Mouse (Mus musculus): ENCODE measurements around the gene Otulin.

Otulin gene

DNA sequence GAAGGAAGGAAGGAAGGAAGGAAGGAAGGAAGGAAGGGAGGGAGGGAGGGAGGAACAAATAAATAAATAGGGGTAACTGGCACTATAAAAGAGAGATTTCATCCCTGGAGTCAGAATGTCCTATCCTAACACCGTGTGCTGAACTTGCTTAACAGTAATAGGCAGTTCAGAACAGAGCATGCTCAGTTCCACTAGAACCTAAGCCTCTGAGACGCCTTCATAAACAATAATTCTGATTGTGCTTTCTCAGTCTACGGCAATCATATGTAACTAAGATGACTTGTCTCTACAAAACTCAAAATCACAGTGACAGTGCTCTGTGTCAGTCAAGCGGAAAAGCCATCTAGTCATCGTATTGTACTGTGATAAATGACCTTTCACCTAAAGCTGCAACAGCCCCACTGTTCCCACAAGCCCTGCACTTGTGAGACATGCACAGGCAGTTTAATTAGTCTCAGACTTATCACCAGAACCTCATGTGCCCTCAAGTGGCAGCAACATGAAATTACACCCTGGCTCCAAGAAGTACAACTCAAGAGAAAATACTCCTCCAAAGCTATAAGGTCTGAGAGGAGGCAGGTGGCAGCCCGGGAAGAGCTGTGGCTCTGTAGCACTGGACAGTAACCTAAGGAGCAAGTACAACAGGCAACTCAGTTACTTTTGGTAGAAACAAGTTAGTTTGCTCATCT is 17.8 kb downstream of the Otulin start:
- DNase-seq: peak; percentile 77 to 84

DNA sequence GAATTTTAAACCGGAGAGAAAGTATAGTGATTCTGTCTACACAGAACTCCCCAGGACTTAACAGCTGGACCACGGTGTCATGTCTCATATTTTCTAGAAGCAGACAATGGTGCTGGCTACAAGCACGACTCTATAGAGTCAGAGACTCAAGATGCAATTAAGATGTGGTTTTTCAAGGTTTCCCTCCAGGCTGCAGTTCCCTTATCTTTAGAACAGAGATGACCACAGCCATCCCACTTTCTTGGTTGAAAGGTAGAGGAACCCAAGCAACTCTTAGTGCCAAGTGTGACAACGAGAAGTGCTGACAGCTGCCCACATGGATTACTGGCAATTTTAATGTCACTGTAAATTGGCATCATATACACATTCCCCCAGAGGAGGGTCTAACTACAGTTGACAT is 20.9 kb downstream of the Otulin start:
- no peak for DNase-seq

DNA sequence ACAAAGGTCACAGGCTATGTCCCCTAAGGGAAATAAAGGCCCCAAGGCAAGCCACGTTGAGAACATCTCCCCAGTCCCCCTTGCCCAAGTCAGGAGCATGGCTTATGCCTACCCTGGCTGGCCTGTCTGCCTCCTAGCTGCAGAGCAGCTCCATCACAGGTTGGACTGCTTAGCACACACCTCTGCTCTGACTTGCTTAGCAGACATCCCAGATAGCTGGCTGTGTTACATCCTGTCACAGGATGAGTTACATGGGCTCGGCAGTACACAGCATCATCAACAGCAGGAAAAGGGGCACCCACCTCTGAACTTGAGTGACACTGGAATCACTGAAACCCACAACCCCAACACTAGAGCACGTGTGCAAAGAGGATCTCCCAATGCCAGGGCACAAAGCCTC is 25.2 kb downstream of the Otulin start:
- no peak for DNase-seq

DNA sequence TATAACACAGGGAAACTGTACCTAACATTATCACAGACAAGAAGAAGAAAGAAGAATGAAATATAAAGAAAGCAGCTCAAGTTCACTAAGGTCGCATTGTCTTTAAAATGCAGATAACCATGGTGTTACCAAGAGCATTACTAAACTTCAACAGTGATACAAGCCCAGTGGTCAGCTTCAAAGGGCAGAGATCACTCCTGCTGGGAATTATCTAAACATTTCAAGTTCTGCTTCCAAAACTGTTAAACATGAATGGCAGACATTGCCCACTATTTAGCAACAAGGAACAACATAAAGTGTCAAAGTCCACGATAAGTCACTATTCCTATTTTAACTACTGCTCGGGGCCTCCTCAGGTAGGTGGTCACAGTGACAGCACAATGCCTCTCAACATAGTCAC is 25.9 kb downstream of the Otulin start:
- DNase-seq: no peak

DNA sequence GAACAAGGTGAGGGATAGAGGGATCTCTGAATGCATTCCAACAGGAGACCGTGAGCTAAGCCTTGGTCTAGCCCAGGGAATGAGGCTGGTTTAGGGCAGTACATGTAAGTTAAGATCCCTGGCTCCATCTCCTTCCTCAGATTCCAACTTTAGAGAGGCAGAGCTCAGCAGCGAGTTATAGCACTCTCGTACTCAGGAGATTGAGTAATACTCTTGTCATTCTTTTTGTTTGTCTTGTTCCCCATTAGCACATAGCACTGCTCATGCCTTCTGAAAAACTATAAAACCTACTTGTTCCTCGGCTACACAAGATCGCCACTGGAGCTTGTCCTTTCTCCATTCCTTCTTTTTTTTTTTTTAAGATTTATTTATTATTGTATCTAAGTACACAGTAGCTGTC is 30.0 kb downstream of the Otulin start:
- DNase-seq: no peak

DNA sequence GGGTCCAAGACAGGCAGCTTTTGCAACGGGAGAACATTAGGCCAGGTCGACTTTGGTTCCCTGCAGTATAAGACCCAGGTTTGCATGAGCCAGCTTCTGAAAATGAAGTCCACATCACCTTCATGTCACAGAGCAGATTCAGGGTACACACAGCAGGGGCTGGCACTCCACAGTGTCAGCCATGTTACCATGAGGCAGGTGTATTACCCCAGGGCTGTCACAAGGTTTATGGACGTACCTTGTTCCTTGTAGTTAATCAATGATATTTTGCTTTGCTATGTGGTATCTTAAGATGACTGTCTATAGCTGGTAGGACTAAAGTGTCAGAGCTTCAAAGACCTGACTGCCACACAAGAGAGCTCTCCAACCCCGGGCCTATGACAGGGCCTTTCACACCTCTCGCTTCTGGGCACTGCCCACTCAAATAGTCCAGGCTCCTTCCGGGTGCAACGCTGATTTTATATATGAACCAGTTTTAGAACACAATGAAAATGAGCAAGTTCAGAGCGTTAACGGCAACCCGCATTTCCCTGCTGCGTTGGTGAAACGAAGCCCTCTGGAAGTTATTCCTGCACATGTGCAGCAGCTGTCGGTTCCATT is 31.6 kb downstream of the Otulin start:
- DNase-seq: no peak

DNA sequence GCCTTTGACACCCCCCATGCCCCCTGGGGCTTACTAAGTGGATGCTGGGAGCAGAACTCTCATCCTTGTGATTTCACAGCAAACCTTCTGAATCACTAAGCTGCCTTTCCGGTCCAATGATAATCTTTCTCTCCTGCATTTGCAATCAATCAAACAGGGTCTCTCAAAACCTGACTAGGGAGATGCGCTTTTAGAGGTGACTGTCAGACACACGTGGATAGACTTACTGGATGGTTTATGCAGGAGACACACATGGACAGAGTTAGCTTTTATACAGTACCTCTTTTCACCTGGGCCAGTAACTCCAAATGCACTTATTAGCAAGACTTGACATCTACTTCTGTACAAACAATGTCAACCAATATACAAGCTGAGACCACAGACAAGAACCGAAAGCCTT is 33.0 kb downstream of the Otulin start:
- DNase-seq: no peak

DNA sequence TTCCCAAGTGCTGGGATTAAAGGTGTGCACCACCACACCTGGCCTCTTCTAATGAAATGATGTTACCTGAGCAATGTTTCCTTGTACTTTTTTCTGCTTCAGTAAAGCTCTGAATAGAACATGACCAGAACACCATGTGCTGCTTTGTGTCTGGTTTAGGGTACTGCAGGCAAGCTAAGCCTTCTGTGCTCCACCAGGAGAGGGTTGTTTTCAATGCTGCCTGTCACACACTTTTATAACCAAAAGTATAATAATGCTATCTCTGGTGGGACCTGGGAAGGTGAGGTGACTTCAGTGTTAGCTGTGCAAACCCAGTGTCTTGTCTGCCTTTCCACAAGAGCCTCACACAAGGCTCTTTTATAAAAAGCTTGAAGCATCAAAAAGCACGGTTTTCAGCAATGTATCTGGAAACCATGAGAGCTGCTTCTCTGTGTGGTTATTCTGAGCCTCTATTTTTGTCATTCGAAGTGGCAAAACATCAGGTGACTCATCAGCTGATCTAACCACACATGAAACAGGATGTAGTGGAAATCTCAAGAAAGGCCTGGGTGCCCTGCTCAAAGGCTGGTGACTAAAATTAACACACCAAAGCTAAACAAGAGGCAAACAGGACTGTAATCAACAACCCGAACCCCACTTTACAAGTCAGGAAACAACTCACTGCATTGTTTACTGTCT is 33.9 kb downstream of the Otulin start:
- no peak for DNase-seq

DNA sequence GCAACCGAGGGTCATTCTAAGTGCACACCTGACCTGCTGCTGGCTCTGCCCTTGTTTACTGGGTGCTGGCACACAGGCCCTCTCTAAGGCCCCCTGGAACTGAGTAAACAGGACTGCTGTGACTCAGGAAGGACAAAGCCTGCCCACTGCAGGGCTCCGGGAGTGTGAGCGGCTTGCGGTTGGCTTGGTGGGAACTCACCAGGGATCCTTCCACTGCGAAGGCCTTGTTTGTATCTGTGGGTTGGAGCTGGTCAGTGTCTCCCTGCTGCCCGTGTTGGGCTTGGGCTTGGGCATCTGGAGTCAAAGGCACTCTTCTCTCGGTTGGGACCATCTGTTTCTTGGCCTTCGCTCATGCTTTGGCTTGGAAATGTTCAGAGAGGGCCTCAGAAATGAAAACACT is 34.9 kb downstream of the Otulin start:
- DNase-seq: peak; percentile 54 to 56

DNA sequence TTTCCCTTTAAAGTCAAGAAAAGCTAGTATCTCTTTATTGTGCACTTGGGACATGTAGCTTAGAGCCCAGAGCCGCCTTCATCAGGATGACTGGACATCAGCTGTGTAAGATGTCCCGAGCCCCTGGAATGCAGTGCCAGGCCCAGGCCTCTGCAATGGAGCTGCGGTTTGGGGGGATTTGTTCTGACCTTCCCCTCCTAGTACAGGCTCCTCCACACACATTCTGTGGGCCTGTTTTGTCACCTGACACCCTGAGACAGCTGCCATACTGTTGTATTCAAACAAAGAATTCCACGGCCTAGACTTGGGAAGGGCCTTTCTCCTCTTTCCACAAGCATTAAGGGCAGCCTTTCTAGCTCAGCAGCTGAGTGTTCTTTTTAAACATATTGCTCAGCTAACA is 35.5 kb downstream of the Otulin start:
- DNase-seq: no peak

DNA sequence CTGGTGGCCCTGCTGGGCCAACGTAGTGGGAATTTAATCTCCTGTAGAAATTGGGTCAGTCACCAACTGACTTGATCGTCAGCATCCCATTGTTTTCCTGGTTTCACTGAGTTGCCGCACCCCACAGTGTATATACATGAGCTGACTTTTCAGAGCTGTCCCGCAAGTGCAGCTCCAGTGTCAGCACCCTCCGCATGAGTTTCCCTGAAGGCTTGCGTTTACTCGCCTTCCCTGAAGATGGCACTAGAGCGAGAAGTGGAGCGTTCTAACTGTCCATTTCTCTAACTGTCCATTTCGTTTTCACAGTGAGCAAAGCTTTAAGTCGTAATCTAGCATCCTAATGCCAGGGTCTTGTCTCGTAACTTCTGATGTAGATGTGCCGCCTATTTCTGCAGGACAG is 36.8 kb downstream of the Otulin start:
- peak; percentile 59 to 71 for DNase-seq

DNA sequence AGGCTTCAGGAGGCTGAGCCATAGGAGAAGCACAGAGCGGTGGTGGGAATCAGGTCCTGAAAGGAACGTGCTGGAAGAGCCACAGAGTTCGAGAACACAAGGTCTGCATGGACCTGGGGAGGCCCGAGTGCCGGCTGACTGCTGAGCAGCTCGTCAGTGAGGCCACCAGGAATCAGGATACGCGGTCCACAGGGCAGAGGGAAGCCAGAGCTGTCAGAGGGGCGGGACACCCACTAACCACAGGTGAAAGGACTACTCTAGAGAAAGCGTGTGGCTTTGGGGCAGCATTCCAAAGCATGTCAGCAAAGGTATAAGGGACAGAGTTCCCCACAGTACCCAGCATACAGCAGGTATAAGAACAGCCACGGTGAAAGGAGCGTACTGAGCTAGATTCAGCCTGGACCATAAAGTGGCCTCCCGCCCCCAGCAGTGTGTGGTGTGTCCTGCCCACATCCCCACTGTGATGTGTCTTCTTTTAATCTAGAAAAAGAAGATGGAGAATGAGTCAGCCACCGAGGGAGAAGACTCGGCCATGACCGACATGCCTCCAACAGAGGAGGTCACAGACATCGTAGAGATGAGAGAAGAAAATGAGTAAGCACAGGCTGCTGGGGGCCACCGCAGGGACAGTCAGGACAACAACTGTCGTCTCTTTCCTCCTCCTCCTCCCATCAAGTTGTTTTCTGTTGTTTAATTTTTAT is 37.7 kb downstream of the Otulin start:
- DNase-seq: no peak

DNA sequence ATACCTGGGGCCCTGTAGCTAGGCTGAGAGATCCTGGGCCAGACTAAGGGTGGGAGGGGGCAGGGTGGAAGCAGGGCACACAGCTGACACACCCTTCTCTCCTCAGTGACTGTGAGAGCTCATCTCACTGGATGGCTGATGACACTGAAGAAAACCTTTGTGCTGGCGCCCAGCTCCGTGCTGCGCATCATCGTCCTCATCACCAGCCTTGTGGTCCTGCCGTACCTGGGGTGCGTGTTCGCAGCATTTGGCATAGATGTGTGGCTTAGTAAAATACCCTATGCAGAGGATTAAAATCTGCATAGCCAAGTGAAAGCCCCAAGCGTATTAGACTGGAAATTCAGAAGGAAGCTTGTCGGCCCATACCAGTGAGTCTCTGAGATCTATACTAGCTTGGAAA is 39.7 kb downstream of the Otulin start:
- DNase-seq: no peak

DNA sequence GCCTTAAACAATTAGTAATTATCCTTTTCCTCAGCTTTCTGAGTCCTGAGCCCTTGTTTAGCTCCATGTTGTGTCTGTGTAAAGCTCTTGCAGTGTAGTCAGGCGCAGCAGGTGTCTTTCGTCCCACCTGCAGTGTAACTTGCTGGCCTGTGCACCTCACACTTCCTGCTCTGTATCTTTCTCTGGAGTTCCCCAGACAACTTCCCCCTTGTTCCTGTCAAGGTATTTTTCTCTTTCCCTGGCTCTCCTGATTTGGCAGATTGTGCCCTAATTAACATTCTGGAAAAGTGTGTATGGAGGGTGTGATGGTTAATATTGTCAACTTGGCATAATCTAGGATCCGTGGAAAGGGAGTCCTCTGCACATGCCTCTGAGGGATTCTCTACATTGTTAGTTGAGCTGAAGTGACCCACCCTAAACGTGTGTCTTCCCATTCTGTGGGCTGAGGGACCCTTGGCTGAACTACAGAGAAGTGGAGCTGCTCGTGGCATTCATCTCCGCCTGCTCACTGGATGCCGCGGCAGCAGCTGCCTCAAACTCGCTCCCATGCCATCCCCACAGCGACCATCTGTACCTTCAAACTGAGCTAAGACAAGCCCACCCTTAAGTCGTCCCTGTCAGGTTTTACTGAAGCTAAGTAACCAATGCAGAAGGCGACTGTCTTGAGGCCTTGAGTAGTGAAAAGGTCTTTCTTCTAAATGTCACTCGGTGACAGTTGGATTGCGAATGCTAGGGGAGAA is 42.2 kb downstream of the Otulin start:
- DNase-seq: peak in 1 of 2 experiments; percentile 45

DNA sequence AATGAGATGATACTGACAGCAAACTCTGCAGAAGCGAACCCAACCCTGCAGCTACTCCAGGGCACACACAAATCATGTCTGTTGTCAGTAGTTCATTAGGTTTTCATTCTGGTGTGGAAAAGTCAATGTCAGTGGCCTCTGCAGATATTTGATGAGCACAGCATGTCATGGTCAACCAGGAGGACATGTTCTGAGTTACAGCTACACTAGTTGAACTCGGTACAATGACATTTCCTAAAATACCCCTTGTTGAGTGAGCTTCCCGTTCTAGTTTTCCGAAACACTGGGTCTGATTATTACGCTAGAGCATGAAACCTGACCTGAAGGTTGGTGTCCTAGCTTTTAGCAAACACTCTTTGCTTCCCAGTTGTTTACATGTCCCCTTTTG is 44.4 kb downstream of the Otulin start:
- DNase-seq: no peak

DNA sequence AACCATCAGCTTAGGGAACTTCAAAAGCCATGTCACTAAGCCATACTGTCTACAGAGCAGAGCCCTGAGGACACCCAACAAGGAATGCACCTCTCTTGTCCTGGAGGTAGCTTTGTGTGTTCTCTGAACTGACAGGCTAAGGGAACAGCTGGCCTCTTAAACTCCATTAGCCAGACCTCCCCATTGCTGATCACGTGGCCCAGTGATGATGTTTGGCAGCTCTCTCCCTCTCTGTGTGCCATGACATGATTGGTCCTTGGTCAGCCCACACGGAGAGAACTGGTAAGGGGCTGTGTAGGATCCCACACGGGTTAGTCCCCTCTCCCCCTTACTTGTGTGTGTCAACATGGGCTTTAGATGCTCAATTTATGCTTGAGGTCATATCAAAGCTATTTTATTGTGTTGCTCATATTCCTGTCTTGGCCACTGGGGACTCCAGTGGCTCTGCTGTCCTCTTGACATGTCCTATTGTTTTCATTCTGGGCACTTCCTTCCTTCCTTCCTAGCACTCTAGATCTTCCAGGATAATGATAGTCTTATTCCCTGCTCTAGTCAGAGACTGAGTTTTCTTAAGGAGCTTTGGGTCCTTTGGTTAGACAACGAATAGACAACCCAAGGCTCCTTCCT is 44.9 kb downstream of the Otulin start:
- DNase-seq: no peak

DNA sequence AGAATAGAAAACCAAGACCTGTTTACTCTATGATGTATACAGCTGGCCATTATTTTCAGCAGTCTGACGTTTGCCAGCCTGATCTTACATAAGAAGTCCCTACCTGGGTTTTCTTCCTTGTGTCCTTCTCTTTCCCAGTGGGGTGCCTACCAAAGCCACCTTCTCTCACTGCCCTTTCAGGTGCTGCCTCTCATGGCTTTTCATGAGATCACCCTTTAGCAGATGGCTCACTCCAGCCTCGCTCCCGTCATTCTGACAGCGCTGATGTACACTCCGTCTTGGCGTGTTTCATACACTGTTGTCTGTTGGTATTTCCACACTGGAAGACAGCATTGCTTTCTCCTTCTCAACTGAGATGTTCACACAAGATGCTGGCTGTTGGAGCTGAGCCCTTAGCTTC is 46.9 kb downstream of the Otulin start:
- DNase-seq: no peak

DNA sequence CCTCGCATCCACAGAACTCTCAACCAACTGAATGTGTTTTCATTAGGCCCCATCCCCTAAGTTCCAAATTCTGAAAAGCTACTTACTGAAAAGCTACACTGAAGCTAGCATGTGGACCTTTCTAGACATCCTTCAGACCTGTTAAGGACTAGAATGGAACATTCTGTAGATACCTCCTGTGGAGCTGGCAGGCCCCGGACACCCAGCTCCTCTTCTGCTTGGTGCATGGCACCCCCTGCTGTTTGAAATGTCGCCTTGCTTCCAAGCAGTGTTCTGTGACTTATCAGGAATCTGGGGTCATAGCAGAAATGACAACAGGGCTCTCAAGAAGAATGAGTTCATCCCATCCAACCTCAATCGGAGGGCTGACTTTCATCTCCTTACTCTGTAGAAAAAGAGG is 47.5 kb downstream of the Otulin start:
- peak; percentile 48 to 68 for DNase-seq

DNA sequence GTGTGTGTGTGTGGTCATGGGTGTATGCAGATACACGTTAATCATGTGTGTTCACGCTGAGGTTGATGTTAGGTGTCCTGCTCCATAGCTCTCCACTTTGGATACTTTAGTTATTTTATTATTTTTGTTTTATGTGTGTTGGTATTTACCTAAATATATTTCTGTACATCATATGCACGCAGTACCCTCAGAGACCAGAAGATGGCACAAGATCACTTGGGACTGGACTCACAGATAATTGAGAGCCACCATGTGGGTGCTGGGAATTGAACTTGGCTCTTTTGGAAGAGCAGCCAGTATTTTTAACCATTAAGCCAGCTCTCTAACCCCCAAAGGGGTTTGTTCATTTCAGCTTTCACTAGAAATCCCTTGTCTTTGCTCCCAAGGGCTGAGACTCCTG is 48.1 kb downstream of the Otulin start:
- DNase-seq: peak in 1 of 2 experiments; percentile 55

DNA sequence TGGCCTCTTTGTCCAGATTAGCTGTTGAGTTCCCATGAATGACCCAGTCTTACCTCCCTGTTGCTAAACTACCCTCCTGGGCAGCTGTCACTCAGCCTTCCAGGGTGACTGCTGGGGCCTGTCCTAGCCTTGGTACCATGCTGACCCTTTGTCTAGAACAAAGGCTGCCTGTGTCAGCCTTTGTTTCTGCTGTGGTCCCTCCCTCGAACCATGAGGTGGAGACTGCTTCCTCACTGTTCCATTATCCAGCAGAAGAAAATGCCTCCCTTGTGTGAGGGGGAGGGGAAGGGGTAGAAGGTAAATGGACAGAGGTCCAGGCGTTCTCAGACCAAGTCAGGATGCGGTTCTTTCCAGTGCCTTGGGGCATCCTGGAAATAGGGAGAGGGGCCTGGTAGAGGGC is 48.9 kb downstream of the Otulin start:
- no peak for DNase-seq

DNA sequence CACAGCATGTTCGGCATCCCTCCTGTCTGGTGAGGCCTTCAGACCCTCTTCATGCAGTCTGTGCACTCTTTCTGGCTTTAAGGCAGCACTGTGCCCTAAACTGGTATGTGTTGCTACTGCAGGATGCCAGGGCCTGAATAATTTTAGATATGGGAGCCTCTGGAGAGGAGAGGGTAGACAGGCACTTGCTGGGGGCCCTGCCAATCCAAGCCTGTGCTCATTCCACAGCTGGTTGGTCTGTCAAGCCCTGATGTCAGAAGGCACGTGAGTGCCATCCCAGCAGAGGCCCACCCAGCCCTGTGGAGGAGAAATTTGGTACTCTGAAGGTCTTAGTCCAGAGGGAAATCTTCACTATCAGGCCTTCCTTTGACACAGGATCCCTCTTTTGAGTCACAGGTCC is 49.7 kb downstream of the Otulin start:
- no peak for DNase-seq

DNA sequence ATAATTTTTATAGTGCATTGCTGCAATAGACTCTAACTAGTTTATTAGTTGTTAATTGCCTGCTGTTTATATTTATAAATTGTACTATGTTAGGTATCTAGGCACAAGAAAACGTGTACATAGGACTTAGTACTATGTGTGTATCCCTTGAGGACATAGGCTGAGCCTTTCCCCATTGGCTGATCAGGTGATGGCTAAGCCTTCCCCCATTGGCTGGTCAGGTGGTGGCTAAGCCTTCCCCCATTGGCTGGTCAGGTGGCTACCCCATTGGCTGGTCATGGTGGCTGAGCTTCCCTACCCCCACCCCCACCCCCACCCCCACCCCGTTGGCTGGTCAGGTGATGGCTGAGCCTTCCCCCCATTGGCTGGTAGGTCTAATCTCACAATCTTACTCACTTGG is 50.6 kb downstream of the Otulin start:
- DNase-seq: no peak

DNA sequence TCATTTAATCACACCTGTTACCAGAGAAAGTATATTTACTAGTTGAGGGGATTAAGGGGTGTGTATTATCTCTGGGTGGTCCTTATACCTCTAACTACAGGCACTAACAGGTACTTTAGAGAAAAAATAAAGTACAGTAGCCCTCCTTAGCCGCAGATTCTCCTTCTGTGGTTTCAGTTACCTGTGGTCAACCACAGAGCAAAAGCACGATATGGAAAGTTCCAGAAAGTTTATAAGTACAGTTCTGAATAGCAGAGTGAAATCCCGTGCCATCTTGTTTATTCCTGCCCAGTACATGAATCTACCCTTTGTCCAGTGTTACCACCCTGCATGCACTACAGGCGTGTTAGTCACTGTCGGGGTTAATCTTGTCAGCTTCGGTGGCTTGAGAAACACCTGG is 51.6 kb downstream of the Otulin start:
- DNase-seq: no peak
